Mouse (Mus musculus) ES-E14 (cell line): Measurements from ENCODE around the gene Drc1. TPM values are rescaled to one million over a fixed set of nuclear protein-coding genes. Genes with fewer than 3 reads are reported as not detected.

ENCODE experiments used
- DNase-seq: peaks from one replicate; pipeline ENCODE4 v3.0.0-alpha.2; 2013; ENCODE audit warnings: low read depth, low spot score
- H3K27ac ChIP-seq: 2 replicates; pipeline ENCODE4 v1.5.1; 2012; ENCODE audit warnings: low read depth, mild to moderate bottlenecking, low read length, moderate library complexity, mixed read lengths; ENCODE audit not compliant: poor library complexity, insufficient read depth, severe bottlenecking
- H3K36me3 ChIP-seq: 2 replicates; pipeline ENCODE4 v1.6.1; 2012; ENCODE audit warnings: mild to moderate bottlenecking, low read length, moderate library complexity, mixed read lengths; ENCODE audit not compliant: control insufficient read depth, poor library complexity, insufficient read depth, severe bottlenecking
- H3K4me1 ChIP-seq, 2 experiments: fragments of 150-350 bp in 1 of 2; sonication (generic) in 1 of 2; 2 replicates each; pipeline ENCODE4 v1.6.1; 2012; ENCODE audit warnings: low read length in 2 of 2, mild to moderate bottlenecking in 1 of 2, mixed read lengths in 1 of 2; ENCODE audit not compliant: control insufficient read depth in 2 of 2, insufficient read depth in 2 of 2, poor library complexity in 1 of 2
- H3K4me3 ChIP-seq, 2 experiments: fragments of 150-350 bp in 1 of 2; sonication (generic) in 1 of 2; 2 replicates each; pipeline ENCODE4 v1.5.1; 2012; ENCODE audit warnings: low read length in 2 of 2, low read depth in 1 of 2, mild to moderate bottlenecking in 1 of 2, mixed read lengths in 1 of 2; ENCODE audit not compliant: insufficient read depth in 1 of 2, poor library complexity in 1 of 2, severe bottlenecking in 1 of 2
- H3K9ac ChIP-seq: 2 replicates; pipeline ENCODE4 v1.6.1; 2012; ENCODE audit warnings: low read depth, mild to moderate bottlenecking, low read length, mixed read lengths; ENCODE audit not compliant: poor library complexity, insufficient read depth, severe bottlenecking
- H3K9me3 ChIP-seq: fragments of 150-350 bp; sonication (generic); 2 replicates; pipeline ENCODE4 v1.6.1; 2012; ENCODE audit warnings: low read depth, mild to moderate bottlenecking, low read length; ENCODE audit not compliant: control insufficient read depth, insufficient read depth
- CHD2 ChIP-seq: IDR thresholded peaks from 2 replicates; pipeline ENCODE4 v1.6.1; 2014; ENCODE audit warnings: mild to moderate bottlenecking, low read depth, low read length, inconsistent platforms
- HCFC1 ChIP-seq: IDR thresholded peaks from 2 replicates; pipeline ENCODE4 v1.6.1; 2012; ENCODE audit warnings: low read length, inconsistent platforms, borderline replicate concordance; ENCODE audit not compliant: insufficient read depth
- MAFK ChIP-seq: IDR thresholded peaks from 2 replicates; pipeline ENCODE4 v1.6.1; 2014; ENCODE audit warnings: mild to moderate bottlenecking, low read depth, low read length, inconsistent platforms; ENCODE audit not compliant: insufficient read depth
- ZC3H11A ChIP-seq: IDR thresholded peaks from 2 replicates; pipeline ENCODE4 v1.6.1; 2012; ENCODE audit warnings: low read depth, mild to moderate bottlenecking, inconsistent platforms, low read length, borderline replicate concordance
- ZNF384 ChIP-seq: IDR thresholded peaks from 2 replicates; pipeline ENCODE4 v1.6.1; 2012; ENCODE audit warnings: low read depth, low read length, inconsistent platforms
- in situ Hi-C, 2 experiments: fragments of 600-800 bp; cut with MboI; formaldehyde crosslinking; loops; one replicate each; pipeline ENCODE4 v1.15.1; 2025; ENCODE audit warnings: low sequenced_read_pairs in 2 of 2, inconsistent platforms in 1 of 2; ENCODE audit not compliant: unreplicated experiment in 2 of 2
- total RNA-seq: library from RNA; depleted of rRNA; stranded (reverse); fragments of 300-350 nt; gene quantifications from 2 replicates; pipeline ENCODE4 v1.2.3, GENCODE M21; 2012

Drc1 gene
- total RNA-seq, 1 experiment = 0.54 TPM

- in situ Hi-C loops = no loop called here
- no peak overlapping the region for H3K9ac ChIP-seq
- H3K4me3 ChIP-seq = no peak overlapping the region
- peaks cover 2% of the 10 kb centered on the region in 2 experiments; a peak in 1 of 4 replicates for H3K4me1 ChIP-seq
- no peak for TF ChIP-seq HCFC1
- TF ChIP-seq CHD2 = no peak
- H3K9me3 ChIP-seq = no peaks in the 10 kb centered on the region
- no peak overlapping the region for H3K27ac ChIP-seq
- no peak for DNase-seq
- peaks cover 2% of the 10 kb centered on the region for H3K36me3 ChIP-seq
These were observed 10.5 kb upstream of the Drc1 start for GRCm38 (mm10) chr5:30270571-30271190.

GRCm38 (mm10) chr5:30271599-30272281 lies 9.4 kb upstream of the Drc1 start:
- H3K4me1 ChIP-seq = peaks cover 2% of the 10 kb centered on the region in 2 experiments; a peak in 1 of 4 replicates
- in situ Hi-C loops = no loop called here

GRCm38 (mm10) chr5:30276361-30276760 lies 4.8 kb upstream of the Drc1 start:
- Histone ChIP-seq H3K9me3 (no peaks in the 10 kb centered on the region), H3K9ac (no peak overlapping the region), H3K36me3 (no peaks in the 10 kb centered on the region), H3K4me3 (no peak overlapping the region), H3K27ac (no peak overlapping the region), H3K4me1 (peaks cover 0 to 10% of the 10 kb centered on the region in 2 experiments; a peak in 2 of 4 replicates)
- in situ Hi-C loops = no loop called here
- DNase-seq = no peak
- TF ChIP-seq ZNF384 = no peak
- no peak for TF ChIP-seq CHD2
- no peak for TF ChIP-seq MAFK
- no peak for TF ChIP-seq ZC3H11A
- TF ChIP-seq HCFC1 = no peak

More at GRCm38 (mm10) chr5:30271599-30272281, 9.4 kb upstream of the Drc1 start:
- DNase-seq = no peak
- H3K27ac ChIP-seq = no peak overlapping the region
- no peak overlapping the region for H3K9ac ChIP-seq
- H3K4me3 ChIP-seq = no peak overlapping the region
- H3K36me3 ChIP-seq = peaks cover 2% of the 10 kb centered on the region; the same call in 1 of the 2 replicates
- no peak for TF ChIP-seq ZNF384
- no peak for TF ChIP-seq CHD2
- TF ChIP-seq HCFC1 = no peak
- TF ChIP-seq ZC3H11A = no peak
- TF ChIP-seq MAFK = no peak
- H3K9me3 ChIP-seq = no peaks in the 10 kb centered on the region

GRCm38 (mm10) chr5:30278952-30279351 lies 2.2 kb upstream of the Drc1 start:
- TF ChIP-seq HCFC1 (no peak), ZNF384 (no peak), CHD2 (no peak), ZC3H11A (no peak), MAFK (no peak)
- in situ Hi-C loops = no loop called here
- H3K36me3 ChIP-seq = no peaks in the 10 kb centered on the region
- no peak overlapping the region for H3K27ac ChIP-seq
- no peak overlapping the region for H3K9ac ChIP-seq
- no peak overlapping the region for H3K4me3 ChIP-seq
- H3K9me3 ChIP-seq = no peaks in the 10 kb centered on the region
- DNase-seq = no peak
- peaks cover 0 to 10% of the 10 kb centered on the region in 2 experiments; a peak in 2 of 4 replicates for H3K4me1 ChIP-seq
